Mouse (Mus musculus) adrenal gland, postnatal 4 days (tissue): ENCODE measurements at regions not wholly inside any gene's neighbourhood (a gene's known extent, or its start where the extent isn't known, plus 50 kb on each side); places are given as distances from the start of the nearest gene placed in this dataset.

ENCODE experiments used
- DNase-seq, 2 experiments: peaks; one replicate each; pipeline ENCODE4 v3.0.0; 2021 to 2022; ENCODE audit warnings: low spot score in 2 of 2, mixed read lengths in 2 of 2

GRCm38 (mm10) chr1:159034952-159035351, 54.7 kb upstream of the Pappa2 start:
- no peak for DNase-seq

- no peak for DNase-seq
Observed at GRCm38 (mm10) chr1:159036371-159036770, 56.1 kb upstream of the Pappa2 start.

GRCm38 (mm10) chr1:159045870-159046385, 65.6 kb upstream of the Pappa2 start:
- no peak for DNase-seq

GRCm38 (mm10) chr1:159065024-159065423, 84.7 kb upstream of the Pappa2 start:
- DNase-seq, result no peak

- DNase-seq, result no peak
Observed at GRCm38 (mm10) chr1:159099205-159099604, 118.9 kb upstream of the Pappa2 start.

GRCm38 (mm10) chr1:159122201-159122600, 109.9 kb upstream of the Cop1 start:
- no peak for DNase-seq

- DNase-seq, result no peak
Observed at GRCm38 (mm10) chr1:159124874-159125273, 107.2 kb upstream of the Cop1 start.

- peak; percentile 12 to 46 for DNase-seq
Observed at GRCm38 (mm10) chr1:159135301-159135700, 96.8 kb upstream of the Cop1 start.

- no peak for DNase-seq
Observed at GRCm38 (mm10) chr1:159147788-159148497, 84.2 kb upstream of the Cop1 start.

GRCm38 (mm10) chr1:159148498-159149187, 83.5 kb upstream of the Cop1 start:
- DNase-seq, result no peak

GRCm38 (mm10) chr1:159149207-159149606, 82.9 kb upstream of the Cop1 start:
- DNase-seq, result no peak

GRCm38 (mm10) chr1:159149721-159150120, 82.4 kb upstream of the Cop1 start:
- DNase-seq, result no peak

GRCm38 (mm10) chr1:159150351-159150750, 81.8 kb upstream of the Cop1 start:
- DNase-seq, result no peak

- DNase-seq, result no peak
Observed at GRCm38 (mm10) chr1:159156428-159156827, 75.7 kb upstream of the Cop1 start.

- DNase-seq, result no peak
Observed at GRCm38 (mm10) chr1:159160035-159160960, 71.8 kb upstream of the Cop1 start.

GRCm38 (mm10) chr1:159163113-159163885, 68.8 kb upstream of the Cop1 start:
- no peak for DNase-seq

GRCm38 (mm10) chr1:159182031-159182430, 50.1 kb upstream of the Cop1 start:
- DNase-seq, result no peak
